Mouse (Mus musculus) intestine, embryonic 16.5 days (tissue): ENCODE measurements around the gene Aplf. TPM values are rescaled to one million over a fixed set of nuclear protein-coding genes. Genes with fewer than 3 reads are reported as not detected.

Experiments used
- ATAC-seq: fragments of 200-750 bp; cut with Nextera tagmentation; 2 replicates; pipeline ENCODE4 v1.8.0; 2017; ENCODE audit warnings: moderate TSS enrichment, moderate library complexity
- H3K27ac ChIP-seq: fragments of 300-500 bp; sonication (generic); 2 replicates; pipeline ENCODE4 v1.5.1; 2014; ENCODE audit warnings: mild to moderate bottlenecking, low read length
- H3K27me3 ChIP-seq: fragments of 300-500 bp; sonication (generic); replicated peaks from 2 replicates; pipeline ENCODE4 v1.6.1; 2014; ENCODE audit warnings: low read length, control low read depth, mixed read lengths; ENCODE audit not compliant: control insufficient read depth, insufficient read depth
- H3K36me3 ChIP-seq: fragments of 300-500 bp; sonication (generic); 2 replicates; pipeline ENCODE4 v1.6.1; 2014; ENCODE audit warnings: low read length, control low read depth; ENCODE audit not compliant: control insufficient read depth, insufficient read depth
- H3K4me1 ChIP-seq: fragments of 300-500 bp; sonication (generic); 2 replicates; pipeline ENCODE4 v1.6.1; 2014; ENCODE audit warnings: low read length, control low read depth, mixed read lengths; ENCODE audit not compliant: control insufficient read depth, insufficient read depth
- H3K4me2 ChIP-seq: fragments of 300-500 bp; sonication (generic); 2 replicates; pipeline ENCODE4 v1.6.1; 2014; ENCODE audit warnings: low read depth, low read length, control low read depth
- H3K4me3 ChIP-seq: fragments of 300-500 bp; sonication (generic); 2 replicates; pipeline ENCODE4 v1.5.1; 2014; ENCODE audit warnings: mild to moderate bottlenecking, low read length
- H3K9ac ChIP-seq: fragments of 300-500 bp; sonication (generic); 2 replicates; pipeline ENCODE4 v1.6.1; 2014; ENCODE audit warnings: low read depth, low read length
- H3K9me3 ChIP-seq: fragments of 300-500 bp; sonication (generic); 2 replicates; pipeline ENCODE4 v1.6.1; 2016; ENCODE audit warnings: low read length, control low read depth; ENCODE audit not compliant: control insufficient read depth
- WGBS: fragments of 180-500 bp; shearing (Covaris S2); extraction: QIAGEN DNeasy Blood & Tissue Kit; methylation state at CpG from one replicate; pipeline ENCODE4 v1.1.7; 2014; 5-methylcytosine and 5-hydroxymethylcytosine counted together
- polyA plus RNA-seq: library from polyadenylated mRNA; unstranded; fragments of >200 nt; fragmentation: Nextera tagmentation; extraction: Ambion mirVana; gene quantifications from 2 replicates; pipeline ENCODE4 v1.2.1, GENCODE M21; 2015

Aplf gene
- polyA plus RNA-seq, 1 experiment from 2014 or later = 14.2 TPM

DNA sequence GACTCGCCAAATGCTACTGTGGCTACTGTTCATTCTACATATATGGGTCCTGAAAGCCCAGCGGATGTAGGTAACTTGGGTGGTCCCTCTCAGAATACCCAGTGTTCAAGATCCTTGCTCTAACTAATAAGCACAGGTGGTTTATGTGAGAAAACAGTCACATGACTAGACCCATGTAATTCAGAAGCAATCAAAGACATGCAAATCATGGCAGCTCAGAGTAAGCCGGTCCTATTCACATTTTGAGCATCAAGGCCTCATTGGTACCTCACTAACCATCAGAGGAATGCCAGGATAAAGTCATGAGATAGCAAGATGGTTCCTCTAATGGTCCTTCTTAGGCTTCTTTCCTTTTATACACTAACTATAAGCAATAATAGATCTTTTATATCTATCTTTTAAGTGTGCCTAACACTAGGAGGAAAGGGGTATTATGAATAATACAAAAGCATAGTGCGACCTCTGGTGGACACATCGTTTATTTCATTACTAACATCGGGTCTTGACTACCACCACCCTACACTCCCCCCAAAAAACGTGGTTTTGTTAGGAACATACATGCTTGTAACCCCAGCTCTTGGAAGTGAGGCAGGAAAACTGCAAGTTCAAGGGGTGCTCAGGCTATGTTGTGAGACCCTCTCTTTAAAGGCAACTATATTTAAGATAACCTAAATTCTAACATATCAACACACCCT, 2.0 kb downstream of the Aplf start:
- no peak overlapping the region for H3K9ac ChIP-seq
- H3K9me3 ChIP-seq = no peaks in the 10 kb centered on the region
- H3K27me3 ChIP-seq = no peaks in the 10 kb centered on the region
- no peak for ATAC-seq
- H3K4me3 ChIP-seq = no peak overlapping the region
- no peaks in the 10 kb centered on the region for H3K36me3 ChIP-seq
- peaks cover 12% of the 10 kb centered on the region for H3K4me1 ChIP-seq
- 38% methylated on average over 7 of the region's 7 CpGs for WGBS
- no peak overlapping the region for H3K27ac ChIP-seq
- no peak overlapping the region for H3K4me2 ChIP-seq

DNA sequence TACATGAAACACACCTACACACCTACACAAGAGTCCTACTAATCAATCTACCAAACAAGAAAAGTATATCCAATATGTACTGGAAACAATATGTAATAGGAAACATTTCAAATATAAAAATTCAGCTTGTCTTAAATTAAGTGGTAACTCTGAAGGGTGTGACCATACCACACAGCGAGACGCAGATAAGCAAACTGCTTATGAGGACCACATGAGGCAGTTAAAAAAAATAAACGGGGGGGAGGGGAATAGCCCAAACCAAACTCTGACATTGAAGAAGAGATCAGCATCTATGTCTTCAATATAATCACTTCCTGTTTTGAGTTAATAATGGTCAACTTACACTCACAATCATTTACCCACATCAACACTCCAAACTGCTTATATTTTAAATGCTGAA, 3.3 kb downstream of the Aplf start:
- no peaks in the 10 kb centered on the region for H3K9me3 ChIP-seq
- no peak overlapping the region for H3K9ac ChIP-seq
- 77% methylated on average over 3 of the region's 3 CpGs for WGBS
- ATAC-seq = no peak
- H3K27me3 ChIP-seq = no peaks in the 10 kb centered on the region
- no peaks in the 10 kb centered on the region for H3K36me3 ChIP-seq
- H3K4me3 ChIP-seq = no peak overlapping the region
- peaks cover 12% of the 10 kb centered on the region for H3K4me1 ChIP-seq
- no peak overlapping the region for H3K4me2 ChIP-seq
- no peak overlapping the region for H3K27ac ChIP-seq

- 86% methylated on average over 8 of the region's 8 CpGs for WGBS
- Histone ChIP-seq H3K4me2 (no peak overlapping the region), H3K27me3 (no peaks in the 10 kb centered on the region), H3K27ac (no peak overlapping the region), H3K9ac (no peak overlapping the region), H3K36me3 (no peaks in the 10 kb centered on the region), H3K4me3 (no peak overlapping the region), H3K9me3 (no peaks in the 10 kb centered on the region), H3K4me1 (peaks cover 11% of the 10 kb centered on the region)
- no peak for ATAC-seq
Measured at GRCm38 (mm10) chr6:87667804-87668203, 4.2 kb downstream of the Aplf start.

DNA sequence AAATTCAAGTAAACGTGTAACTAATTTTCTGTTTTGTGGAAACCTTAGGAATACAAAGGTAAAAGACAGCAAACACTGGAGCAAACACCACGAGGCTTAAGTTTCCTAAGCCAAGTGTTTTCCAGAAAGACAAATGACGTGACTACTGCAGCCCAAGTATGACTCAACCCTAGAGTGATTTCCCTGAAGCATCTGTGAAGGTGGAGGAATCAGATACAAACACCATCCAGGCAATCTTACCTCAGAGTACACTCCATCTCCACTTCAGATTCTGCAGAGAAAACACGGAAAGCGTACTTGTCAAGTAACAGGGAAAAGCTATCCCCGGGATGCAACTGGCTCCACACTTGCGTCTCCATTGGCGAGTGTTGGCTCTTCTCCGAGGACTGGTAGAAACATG, 8.5 kb downstream of the Aplf start:
- Histone ChIP-seq H3K9me3 (no peaks in the 10 kb centered on the region), H3K36me3 (no peaks in the 10 kb centered on the region), H3K27me3 (no peaks in the 10 kb centered on the region), H3K27ac (no peak overlapping the region), H3K9ac (no peak overlapping the region), H3K4me3 (no peak overlapping the region), H3K4me1 (no peaks in the 10 kb centered on the region), H3K4me2 (no peak overlapping the region)
- WGBS = 92% methylated on average over 9 of the region's 9 CpGs
- ATAC-seq = no peak

GRCm38 (mm10) chr6:87662197-87662596, 9.8 kb downstream of the Aplf start:
- H3K4me2 ChIP-seq = no peak overlapping the region
- no peak overlapping the region for H3K4me3 ChIP-seq
- H3K27ac ChIP-seq = no peak overlapping the region
- no peak for ATAC-seq
- no peaks in the 10 kb centered on the region for H3K4me1 ChIP-seq
- no peaks in the 10 kb centered on the region for H3K27me3 ChIP-seq
- H3K9ac ChIP-seq = no peak overlapping the region
- WGBS = 75% methylated on average over 6 of the region's 6 CpGs
- no peaks in the 10 kb centered on the region for H3K9me3 ChIP-seq
- no peaks in the 10 kb centered on the region for H3K36me3 ChIP-seq

- H3K4me3 ChIP-seq = no peak overlapping the region
- H3K4me1 ChIP-seq = no peaks in the 10 kb centered on the region
- no peak overlapping the region for H3K27ac ChIP-seq
- H3K4me2 ChIP-seq = no peak overlapping the region
- no peaks in the 10 kb centered on the region for H3K27me3 ChIP-seq
- no peaks in the 10 kb centered on the region for H3K9me3 ChIP-seq
- 94% methylated on average over 2 of the region's 2 CpGs for WGBS
- H3K9ac ChIP-seq = no peak overlapping the region
- no peaks in the 10 kb centered on the region for H3K36me3 ChIP-seq
- no peak for ATAC-seq
Measured at GRCm38 (mm10) chr6:87661707-87662106, 10.3 kb downstream of the Aplf start.

DNA sequence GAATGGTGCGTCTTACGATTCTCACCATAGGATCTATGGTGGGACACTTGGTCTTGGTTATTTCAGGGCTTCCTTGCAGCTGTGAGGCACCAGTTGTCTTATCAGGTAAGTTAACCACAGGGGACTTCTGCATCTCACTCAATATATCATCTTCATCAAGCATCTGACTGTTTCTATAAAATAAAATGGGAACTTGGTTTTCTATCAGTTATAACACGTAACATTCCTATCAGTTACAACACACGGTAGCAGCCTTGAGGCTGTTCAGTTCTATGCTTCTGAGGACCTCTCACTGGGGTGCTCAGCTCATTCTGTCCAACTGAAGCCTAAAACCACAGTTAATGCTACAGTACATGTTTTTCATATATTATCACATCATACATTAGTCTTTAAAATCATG, 13.2 kb downstream of the Aplf start:
- ATAC-seq = no peak
- Histone ChIP-seq H3K27ac (no peak overlapping the region), H3K36me3 (no peaks in the 10 kb centered on the region), H3K4me1 (0 out of 2 replicates have a peak, but pooled peaks cover 3% of the 10 kb centered on the region), H3K9me3 (no peaks in the 10 kb centered on the region), H3K4me3 (no peak overlapping the region), H3K9ac (no peak overlapping the region), H3K4me2 (no peak overlapping the region), H3K27me3 (no peaks in the 10 kb centered on the region)
- 93% methylated on average over 4 of the region's 4 CpGs for WGBS

- H3K9ac ChIP-seq = no peak overlapping the region
- no peak overlapping the region for H3K4me3 ChIP-seq
- WGBS = 59% methylated on average over 8 of the region's 8 CpGs
- no peak for ATAC-seq
- 0 out of 2 replicates have a peak, but pooled peaks cover 3% of the 10 kb centered on the region for H3K4me1 ChIP-seq
- no peaks in the 10 kb centered on the region for H3K9me3 ChIP-seq
- H3K27ac ChIP-seq = no peak overlapping the region
- no peaks in the 10 kb centered on the region for H3K27me3 ChIP-seq
- H3K4me2 ChIP-seq = no peak overlapping the region
- H3K36me3 ChIP-seq = no peaks in the 10 kb centered on the region
Measured at GRCm38 (mm10) chr6:87653904-87654638, 17.9 kb downstream of the Aplf start.

- H3K4me2 ChIP-seq = no peak overlapping the region
- H3K4me3 ChIP-seq = no peak overlapping the region
- no peak overlapping the region for H3K9ac ChIP-seq
- H3K27me3 ChIP-seq = no peaks in the 10 kb centered on the region
- no peak overlapping the region for H3K27ac ChIP-seq
- no peaks in the 10 kb centered on the region for H3K9me3 ChIP-seq
- WGBS = 62% methylated on average over 3 of the region's 3 CpGs
- H3K4me1 ChIP-seq = 0 out of 2 replicates have a peak, but pooled peaks cover 3% of the 10 kb centered on the region
- no peak for ATAC-seq
- no peaks in the 10 kb centered on the region for H3K36me3 ChIP-seq
Measured at GRCm38 (mm10) chr6:87653478-87653877, 18.5 kb downstream of the Aplf start.
